Mouse (Mus musculus) T-cell, adult 66 days (primary cell): Measurements from ENCODE around the gene Taf1d. TPM values are rescaled to one million over a fixed set of nuclear protein-coding genes. Genes with fewer than 3 reads are reported as not detected.

ENCODE experiments used
- total RNA-seq, 2 experiments: library from RNA; stranded (reverse); gene quantifications; 3 replicates in 1 of 2; 4 replicates in 1 of 2; pipeline ENCODE4 v1.2.4; 2023

Gene Taf1d
- 100 to 1,000 TPM; 308 to 358 TPM for total RNA-seq

GRCm38 (mm10) chr9:15305503-15306397, at the start of gene Taf1d:
Gene Taf1d, plus strand, starts transcription at chr9:15306214.

DNA sequence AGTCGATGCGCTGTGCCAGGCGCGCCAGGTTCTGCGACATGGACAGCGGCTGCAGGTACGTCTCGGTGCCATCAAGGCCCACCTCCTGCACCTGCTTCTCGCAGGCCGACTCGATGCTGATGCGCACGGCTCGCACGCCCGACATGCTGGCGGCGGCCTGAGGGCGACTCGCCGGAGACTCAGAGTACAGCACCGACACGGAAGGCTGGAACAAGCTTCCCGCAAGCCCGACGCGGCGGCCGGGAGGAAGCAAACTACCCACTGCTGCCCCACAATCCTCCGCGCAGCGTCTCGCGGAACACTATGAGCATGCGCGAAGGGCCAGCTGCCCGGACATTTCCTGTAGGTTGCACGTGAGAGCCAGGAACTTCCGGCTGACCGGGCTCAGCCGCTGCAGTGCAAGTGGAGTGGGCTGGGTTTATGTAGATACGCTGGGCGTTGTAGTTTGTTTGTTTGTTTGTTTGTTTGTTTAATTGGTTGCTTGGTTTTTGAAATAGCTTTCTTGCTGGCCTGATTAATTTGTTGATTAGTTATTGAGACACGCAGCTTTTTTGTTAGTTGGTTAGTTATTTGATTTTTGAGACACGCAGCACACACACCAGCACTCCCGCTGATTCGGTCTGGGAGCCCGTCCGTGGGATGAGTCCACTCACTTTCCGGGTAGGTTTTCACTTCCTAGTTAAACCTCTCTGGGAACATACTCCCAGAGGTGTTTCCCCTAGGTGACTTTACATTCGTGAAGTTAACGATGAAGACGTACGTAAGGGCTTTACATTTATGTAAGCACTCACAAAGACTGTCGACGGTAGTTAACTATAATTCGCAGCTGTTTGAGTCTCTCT, 26.1 kb upstream of the Taf1d start, which contains the start of gene Med17:
TSS of gene Med17 (minus strand) at position 283 of the 842 bp plus-strand sequence.

DNA sequence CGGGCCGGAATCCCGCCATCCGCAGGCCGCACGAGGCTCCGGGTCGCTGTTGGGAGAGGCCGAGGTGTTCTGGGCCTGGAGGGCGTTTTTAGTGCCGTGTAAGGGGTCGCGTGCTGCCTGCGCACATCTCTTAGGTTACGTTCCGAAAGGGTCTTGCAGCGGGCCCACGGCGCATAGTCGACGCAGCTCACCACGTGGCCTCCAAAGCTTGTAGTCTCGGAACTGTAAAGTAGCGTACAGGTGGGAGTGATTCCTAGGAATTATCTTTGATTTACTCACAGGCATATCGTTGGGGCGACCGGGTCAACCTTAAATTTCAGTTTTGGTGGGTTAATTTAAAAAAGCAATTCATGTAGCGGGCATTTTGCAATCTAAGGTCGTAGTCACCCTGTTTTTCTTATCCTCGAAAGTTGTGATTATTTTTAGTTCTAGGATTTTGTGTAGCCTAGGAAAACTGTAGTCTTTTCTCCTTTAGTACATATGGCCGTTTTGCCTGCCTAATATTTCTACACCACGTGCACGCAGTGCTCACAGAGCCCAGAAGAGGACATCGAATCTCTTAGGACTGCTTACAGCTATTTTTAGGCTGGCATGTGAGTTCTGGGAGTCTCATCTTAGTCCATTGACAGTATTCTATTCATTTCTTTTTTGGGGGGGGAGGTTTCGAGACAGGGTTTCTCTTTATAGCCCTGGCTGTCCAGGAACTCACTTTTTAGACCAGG, 545 bp downstream of the Taf1d start, which contains the start of gene 4931406C07Rik:
TSS of gene 4931406C07Rik (minus strand) at position 51 of the 722 bp plus-strand sequence.

DNA sequence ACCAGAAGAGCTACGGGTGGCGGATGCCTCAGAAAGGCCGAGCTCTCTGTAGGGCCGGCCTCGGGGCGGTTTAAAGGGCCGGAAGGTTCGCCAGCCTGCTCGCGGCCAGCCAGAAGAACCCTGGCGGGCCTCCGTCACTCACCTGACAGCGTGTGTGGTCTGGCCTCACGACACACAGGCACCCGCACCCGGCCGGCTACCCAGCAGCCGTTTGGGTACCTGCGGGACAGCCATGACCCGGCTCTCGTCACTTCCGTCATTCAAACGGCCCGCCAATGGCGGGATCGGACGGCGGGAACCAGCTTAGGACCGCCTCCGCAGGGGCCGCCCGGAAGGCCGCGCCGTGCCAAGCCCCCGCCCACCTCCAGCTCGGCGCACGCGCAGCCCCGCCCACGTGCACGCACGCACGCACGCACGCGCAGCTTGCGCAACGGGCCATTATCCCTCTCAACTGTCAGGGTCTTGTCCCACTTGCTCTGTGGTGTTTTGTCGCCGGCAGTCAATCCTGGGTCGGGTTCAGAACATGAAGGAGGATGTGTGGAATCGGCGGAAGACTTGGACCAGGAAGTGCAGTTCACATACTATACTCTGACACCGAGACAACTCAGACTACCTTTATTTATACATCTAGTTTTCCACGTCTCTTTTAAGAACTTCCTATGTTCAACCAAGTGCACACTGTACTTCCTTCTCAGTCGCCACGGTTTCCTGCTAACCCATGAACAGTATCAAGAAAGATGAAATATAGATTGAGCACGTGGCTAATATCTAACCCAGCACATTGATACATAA, 51.7 kb downstream of the Taf1d start, which contains the start of gene Cep295:
TSS of gene Cep295 (minus strand) at position 305 of the 792 bp plus-strand sequence.

Other genes with a start within 250 kb of the Taf1d start
- not detected for gene Hephl1, start 194.1 kb upstream of the Taf1d start, total RNA-seq
- gene Vstm5, start 67.2 kb upstream of the Taf1d start, total RNA-seq = not detected
- 10 to 100 TPM; 54.2 to 55.3 TPM for gene Med17, start 26.3 kb upstream of the Taf1d start, total RNA-seq
- 1 to 10 TPM; 4.4 to 5.4 TPM for gene 4931406C07Rik, start 234 bp downstream of the Taf1d start, total RNA-seq
- 10 to 100 TPM; 47.1 to 53.7 TPM for gene Cep295, start 51.6 kb downstream of the Taf1d start, total RNA-seq
- gene Smco4, start 187.2 kb downstream of the Taf1d start, total RNA-seq = 10 to 100 TPM; 16.7 to 24.8 TPM